Mouse (Mus musculus): ENCODE results near the gene Rap1gap.

Gene Rap1gap

DNA sequence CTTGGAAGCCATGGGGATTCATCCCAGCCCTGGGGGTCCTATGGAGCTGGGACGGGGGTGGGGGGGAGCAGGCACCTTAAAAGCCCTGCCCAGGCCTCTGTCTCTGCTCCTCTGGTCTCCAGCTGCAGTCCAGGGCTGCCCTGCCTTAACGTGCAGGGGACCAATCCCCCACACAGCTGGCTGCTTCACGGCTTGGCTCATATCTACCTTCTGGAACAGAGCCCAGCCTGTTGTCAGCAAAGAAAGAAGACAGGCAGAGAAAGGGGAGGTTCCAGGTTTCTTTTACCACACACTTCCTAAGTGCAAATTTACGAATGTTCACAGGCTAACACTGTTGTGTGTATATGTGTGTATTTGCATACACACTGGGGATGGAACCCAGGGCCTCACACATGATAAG lies 31.4 kb downstream of the Rap1gap start:
- DNase-seq, result no peak

DNA sequence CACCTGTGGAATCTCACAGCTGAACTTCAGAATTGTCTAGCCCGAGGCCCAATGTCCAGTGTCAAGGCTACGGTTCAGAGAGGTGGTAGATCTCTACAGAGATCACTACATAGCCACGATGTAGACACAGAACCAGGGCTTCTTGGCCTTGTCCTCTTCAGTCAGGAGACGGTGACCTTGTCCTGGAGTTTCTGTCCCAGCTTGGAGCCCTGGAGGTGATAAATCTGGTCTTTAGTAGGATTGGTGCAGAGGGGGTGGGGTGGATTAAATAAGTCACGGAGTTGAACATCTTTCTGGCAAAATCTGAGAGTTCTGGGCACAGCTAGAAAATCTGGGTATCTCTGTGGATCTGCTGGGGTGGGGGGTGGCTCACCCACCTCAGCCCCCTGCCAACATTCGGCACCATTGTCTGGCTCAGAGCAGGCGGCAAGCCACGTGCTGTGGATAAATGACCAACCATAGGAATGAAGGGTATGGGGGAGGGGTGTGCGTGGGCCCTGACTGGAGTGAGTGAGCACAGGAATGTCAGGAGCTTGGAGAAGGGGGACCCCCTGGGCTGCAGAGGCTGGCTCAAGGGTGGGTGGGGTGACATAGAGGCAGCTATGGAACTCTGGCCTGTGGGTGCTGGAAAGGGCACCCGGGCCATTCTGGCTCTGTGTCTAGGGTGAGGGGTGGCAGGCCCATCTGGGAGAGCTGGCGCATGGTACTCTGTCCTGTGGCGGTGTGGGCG lies 32.8 kb downstream of the Rap1gap start:
- DNase-seq, result no peak

DNA sequence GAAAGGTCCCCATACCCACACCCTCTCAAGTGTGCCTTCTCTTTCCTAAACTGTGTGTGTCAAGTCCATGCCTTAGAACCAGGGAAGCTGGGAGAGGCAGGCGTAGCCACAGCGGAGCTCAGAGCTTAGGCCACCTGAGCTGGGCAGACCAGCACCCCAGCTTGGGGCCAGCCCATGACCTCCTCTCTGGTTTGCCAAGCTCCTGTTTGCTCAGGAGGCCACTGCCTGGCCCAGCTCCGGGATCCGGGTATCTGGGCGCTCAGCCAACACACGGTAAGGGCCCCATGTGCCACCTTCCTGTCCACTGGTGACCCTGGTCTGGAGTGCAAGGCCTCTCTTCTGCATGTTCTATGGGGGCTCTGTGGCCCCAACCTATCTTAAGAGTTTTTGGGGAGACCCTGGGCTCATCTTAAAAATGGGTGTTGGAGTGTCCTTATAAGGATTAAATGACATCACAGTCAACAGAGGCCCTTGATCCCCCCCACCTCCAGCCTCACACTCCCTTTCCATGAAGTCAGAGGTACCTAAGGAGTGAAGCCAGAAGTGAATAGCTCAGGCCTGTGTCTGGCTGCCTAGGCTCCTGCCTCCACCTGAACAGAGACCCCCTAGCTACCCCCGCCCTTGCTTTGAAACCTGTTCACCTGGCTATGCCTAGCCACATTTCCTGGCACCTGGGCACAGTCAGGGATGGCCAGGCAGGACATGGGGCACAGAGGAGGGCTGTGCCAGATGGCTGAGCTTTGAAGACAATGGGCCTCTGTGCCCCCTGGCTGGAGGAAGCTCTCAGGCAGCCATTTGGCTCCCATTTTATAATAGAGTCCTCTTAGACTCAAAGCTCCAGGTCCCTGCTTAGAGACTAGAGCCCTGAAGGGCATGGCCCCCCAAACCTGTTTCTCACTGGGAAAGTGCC lies 33.8 kb downstream of the Rap1gap start:
- DNase-seq, result peak; percentile 81

DNA sequence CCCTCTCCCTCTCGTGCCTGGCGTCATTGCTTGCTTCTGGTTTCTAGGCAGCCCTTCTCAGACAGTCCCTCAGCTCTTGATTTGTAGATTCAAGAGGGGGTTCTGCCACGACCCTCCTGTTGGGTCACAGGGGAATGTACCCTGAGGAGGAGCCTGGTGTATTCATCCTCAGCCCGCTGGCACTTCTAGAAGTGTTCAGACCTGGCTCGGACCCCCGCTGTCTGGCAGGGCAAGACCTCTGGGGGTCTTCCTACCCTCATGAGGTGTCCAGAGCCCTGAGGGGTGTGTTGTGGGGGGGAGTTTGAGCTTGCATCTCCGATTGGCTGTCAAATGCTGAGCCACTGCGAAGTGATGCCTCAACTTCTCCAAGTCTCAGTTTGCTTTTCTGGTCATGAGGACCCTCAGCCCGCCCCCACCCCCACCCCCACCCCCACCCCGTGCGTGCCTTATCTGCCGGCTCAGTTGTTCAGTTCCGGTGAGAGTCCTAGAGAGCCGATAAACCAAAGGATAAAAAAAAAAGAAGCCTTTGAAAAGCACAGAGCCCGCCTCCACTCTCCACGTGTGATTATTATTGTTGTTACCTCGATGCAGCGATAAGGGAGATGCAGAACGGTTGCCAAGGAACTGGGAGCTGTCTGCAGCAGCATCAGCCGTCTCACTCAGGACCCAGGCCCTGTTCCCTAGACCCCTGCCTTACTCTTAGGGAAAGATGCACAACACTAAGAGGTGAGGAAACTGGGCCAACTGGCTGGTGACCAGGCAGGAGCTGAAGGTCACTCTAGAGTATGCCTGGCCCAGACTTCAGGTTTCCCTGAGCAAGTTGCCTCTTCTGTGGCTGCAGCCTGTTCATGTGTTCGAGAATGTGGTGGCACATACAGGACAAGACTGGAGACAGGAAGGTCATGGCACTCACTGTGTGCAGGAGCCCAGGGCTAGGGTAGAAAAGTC lies 35.0 kb downstream of the Rap1gap start:
- no peak for DNase-seq

DNA sequence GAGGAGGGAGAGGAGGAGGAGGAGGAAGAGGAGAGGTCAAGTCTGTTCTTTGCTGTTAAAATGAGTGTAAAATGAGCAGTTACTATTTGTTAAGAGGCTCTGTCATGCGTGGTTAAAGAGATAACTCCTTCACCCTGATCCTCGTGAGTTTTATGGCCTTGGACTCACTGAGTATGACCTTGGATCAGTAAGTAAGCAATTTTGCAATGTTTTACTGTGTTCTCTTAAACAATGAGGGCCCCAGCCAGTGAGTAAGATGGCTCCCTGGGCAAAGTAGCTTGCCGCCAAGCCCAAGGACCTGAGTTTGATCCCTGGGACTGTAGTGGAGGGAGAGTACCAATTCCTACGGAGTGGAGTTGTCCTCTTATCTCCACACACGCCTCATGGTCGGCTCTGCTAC lies 36.4 kb downstream of the Rap1gap start:
- no peak for DNase-seq

DNA sequence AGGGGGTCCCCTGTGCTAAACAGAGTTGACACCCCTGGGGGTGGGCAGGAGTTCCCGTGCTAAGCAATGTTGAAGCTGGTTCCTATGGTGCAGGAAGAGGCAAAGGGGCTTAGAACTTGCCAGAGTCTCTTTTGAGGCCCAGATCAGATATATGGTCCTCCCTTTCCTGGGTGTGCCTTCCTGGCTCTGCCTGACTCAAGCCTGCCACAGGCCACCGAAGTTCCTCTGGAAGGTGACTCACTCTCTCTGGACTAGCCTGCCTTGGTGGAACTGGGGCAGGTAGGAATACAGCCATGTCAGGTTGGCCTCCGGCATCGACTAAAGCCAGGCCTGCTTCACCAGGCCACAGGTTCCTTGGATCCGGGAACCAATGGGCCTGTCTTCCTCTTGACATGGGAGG lies 38.6 kb downstream of the Rap1gap start:
- no peak for DNase-seq

DNA sequence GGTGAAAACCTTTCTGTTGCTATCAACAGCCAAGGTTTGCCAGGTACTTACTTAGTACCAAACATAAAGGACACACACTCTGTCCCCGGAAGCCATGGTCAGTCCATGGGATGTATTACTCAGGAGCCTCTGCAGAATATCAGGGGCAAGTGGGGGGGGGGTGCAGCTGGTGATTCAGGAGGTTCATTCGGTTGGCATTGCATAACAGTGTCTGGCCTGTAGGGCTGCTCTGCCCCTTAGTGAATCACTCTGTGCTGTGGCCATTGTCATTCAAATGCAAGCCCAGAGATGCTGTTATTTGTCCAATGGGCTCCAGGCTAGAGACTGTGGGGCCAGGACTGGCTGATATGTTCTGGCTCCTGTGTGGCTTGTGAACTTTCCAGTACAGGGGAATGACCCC lies 40.0 kb downstream of the Rap1gap start:
- no peak for DNase-seq

DNA sequence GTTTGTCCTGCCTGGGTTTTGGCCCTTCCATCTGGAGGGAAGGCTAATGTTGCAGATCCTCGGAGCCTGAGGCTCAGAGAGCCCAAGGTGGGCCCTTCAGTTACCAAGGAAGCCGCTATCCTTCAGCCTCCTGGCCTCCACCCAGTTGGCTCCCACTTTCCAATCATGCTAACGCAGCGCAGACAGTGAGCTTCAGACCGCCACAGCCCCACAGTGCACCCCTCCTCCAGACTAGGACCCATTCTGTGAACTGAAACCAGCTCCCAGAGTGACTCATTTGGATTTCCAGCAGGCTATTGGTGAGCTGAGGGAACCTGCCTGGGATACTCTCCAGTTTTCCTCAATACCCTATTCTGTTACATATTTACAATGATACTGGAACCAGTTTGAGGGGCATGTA lies 40.9 kb downstream of the Rap1gap start:
- DNase-seq, result no peak

DNA sequence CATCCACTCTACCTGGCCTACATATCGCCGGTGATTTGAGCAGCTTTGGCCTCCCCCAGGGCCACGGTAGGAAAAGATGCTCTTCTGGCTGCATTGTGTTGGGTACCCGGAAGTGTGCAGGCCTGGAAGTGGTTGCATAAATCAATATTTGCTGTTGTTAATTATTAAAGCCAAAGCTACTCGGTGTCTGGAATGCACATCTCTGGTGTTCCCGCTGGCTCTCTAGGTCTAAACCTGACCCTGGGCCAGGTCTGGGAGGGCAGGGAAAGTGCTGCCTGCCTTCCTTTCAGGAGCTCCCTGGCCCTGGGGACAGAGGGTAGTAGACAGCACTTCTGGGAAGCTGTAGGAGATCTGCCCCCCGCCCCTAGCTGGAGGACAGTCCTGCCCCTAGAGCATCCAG lies 42.0 kb downstream of the Rap1gap start:
- DNase-seq, result no peak

DNA sequence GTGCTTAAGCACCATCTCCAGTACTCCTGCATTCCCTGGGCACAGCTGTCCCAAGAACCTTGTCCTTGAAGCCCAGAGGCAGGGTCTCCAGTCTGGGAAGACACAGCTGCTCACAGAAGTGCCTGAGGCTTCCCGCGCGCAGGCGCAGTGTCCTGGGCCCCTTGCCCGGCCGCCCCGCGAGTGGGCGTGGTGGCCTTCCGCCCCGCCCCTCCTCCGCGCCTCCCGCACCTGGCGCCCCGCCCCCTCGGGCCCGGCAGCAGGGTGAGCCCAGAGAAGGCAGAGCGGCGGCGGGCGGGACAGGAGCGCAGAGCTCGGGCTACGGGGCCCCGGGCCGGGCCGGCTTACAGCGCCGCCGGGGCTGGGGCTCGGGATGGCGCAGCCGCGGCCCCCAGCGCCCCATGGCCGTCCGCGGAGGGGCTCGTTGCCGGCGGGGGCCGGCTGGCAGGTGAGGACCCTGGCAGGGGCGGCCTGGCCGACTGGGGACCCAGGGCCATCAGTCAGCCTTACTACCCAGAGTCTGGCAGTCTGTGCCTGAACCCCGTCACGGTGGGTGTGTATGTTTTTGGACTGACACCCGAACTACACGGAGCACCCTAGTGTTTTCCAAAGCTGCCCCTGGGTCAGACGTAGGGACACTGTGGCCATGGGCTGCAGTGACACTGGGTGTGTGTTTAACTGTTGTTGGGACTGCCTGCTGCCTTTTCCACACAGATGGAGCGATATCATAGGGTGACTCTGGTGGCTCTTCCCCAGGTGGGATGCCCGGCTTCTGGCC lies 42.9 kb downstream of the Rap1gap start:
- peak; percentile 68 for DNase-seq

DNA sequence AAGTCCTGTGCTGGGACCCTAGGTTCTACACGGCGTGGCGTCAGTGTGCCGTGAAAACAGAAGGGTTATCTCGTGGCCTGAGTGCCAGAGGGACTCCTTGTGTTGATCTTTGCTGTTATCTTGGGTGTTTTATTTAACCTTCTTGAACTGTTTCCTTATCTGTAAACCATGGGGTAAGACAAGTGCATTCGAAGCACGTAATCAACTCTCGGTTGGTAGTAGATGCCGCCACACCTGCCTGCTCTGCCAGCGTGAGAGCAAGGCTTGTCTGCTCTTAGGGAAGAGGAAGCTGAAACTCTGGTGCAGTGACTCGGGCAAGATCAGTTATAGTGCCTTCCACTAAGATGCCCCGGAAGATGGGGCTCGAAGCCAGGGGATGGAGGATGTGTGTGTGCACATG lies 48.4 kb downstream of the Rap1gap start:
- no peak for DNase-seq

DNA sequence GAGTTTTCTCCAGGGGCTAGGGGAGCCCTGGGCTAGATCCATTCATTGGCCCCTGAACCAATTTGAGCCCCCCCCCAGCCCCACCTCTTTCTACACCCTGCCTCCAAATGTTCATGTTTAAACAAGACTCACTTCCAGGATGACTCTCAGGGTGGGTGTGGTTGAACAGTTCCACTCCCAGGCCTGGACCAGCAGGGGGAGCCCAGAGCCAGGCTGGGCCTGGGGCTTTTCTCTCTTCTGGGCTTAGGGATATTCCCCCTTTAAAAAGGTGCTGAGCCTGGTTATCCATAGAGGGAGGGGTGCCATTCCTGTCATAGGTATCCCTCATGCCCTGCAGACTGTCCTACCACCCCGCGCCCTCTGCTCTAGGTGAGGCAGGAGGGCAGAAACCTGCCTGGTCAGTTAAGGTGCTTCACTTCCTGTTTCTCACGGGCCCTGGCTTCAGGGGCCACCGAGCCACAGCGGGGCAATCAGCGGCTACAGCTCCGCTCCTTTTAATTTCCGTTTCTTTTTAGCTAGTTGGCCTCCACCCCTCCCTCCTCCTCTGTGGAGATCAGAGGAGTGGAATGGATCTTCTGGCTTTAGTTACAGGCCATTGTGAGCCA lies 49.6 kb downstream of the Rap1gap start:
- no peak for DNase-seq

DNA sequence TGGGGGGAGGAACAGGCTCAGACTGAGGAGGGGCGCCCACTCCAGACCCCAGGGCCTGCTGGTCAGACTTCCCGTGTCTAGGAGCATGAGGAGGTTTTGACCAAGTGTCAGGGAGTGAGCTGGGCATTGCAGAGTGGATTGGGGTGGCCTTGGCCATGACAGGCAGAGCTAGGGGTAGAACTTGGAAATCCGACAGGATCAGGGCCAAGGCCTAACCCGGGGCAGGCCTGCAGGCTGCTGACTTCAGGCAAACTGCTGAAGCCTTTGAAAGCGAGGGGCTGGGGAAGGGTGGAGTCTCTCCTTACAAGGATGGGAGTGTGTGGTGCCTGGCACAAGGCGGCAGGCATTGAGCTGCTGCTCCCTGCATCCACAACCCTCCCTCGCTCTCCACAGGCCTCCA lies 52.5 kb downstream of the Rap1gap start:
- no peak for DNase-seq

DNA sequence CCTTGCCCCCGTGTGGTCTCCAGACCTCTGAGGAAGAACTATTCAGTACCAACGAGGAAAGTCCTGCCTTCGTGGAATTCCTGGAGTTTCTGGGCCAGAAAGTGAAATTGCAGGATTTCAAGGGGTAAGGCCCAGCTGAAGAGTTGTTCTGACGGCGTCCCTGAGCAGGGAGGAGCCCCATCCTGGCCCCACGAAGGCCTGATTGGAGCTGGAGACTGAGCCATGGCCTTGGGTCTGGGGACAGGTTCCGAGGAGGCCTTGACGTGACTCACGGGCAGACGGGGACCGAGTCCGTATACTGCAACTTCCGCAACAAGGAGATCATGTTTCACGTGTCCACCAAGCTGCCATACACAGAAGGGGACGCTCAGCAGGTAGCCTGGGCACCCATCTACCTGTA lies 53.1 kb downstream of the Rap1gap start:
- no peak for DNase-seq

DNA sequence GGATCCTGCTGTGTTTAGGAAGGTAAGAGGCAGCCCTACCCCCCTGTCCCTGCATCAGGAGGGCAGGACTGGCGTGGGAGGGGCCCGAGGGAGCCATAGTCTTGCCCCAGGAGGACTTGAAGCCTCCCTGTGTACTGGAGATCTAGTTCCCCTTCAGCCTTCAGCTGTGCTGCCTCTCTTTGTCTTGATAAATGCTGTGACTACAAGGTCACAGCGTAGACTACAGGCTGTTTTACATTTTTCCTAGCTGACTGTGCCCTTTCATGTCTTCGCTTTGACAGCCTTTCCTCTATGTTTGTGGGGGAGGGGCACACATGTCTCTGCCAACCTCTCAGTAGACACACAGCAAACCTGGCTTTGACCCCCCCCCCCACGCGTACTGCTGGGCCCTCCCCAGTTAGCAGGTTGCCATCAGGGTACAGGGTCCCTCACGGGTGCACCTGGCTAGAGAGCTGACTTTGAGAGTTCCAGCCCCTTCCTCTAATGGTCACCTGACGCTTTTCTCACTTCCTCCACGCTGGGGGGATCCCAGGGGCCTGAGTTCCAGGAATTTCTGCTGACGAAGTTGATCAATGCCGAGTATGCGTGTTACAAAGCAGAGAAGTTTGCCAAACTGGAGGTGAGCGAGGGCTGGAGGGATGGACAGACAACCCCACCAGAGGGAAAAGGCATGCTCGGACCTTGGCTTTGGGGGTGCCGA lies 55.0 kb downstream of the Rap1gap start:
- DNase-seq, result no peak

DNA sequence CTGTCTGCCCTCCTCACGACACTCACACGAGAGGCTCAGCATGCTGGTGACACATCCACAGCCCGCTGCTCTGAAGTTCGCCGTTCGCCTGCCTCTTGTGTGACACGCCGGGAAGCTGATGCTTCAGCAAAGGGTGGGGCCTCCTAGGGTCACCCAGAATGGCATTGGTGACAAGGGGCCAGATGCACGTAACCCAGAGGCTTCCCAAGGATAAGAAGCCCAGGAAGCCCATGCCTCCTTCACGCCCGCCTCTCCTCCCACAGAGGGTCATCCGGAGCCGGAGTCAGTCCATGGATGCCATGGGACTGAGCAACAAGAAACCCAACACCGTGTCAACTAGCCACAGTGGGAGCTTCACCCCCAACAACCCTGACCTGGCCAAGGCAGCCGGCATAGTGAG lies 57.0 kb downstream of the Rap1gap start:
- DNase-seq, result no peak

DNA sequence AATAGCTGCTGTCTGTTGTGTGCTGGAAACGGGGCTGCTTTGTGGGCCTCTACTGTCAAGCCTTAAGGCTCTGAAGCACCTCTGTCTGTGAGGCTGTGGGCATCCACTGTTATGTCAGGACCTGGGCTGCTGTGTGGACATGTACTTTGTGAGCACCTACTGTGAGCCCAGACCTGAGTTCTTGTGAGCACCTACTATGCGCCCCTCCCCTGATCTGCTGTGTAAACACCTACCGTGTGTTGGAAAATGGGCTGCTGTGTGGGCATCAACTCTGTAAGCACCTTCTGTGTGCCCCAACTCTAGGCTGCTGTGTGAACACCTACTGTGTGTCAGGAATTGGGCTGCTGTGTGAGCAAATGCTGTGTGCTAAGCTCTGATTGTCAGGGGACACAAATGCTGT lies 57.7 kb downstream of the Rap1gap start:
- DNase-seq, result no peak

DNA sequence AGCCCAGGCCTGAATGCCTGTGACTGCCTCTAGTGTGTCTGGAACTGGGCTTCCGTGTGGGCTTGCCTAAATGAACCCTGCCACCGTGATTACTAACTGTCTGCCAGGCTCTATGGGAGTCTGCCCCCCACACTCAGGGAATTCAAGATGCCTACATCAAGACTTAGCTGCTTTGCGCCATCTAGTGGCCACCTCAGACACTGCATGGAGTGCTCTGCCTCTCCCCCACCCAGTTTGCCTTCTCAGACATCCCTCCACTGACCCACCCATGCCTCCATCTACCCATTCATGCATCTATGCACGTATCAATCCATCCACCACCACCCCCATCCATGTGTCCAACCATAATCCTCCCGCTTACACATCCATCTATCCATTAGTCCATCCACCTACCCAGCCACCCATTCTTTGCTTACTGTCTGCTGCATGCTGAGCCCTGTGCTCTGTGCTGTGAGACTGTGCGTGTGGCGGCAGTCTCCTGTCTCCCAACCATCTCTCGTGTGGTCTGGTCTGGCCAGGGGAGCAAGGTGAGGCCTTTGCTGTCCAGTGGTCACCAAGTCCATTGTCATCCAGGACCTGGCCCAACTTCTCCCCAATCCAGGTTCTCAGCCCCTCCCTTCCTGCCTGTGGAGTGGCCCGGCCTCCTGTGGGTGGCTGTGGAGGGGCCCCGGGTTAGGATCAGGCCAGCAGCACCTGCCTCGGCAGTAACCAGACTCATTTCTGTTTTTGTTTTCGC lies 58.3 kb downstream of the Rap1gap start:
- peak; percentile 75 for DNase-seq

DNA sequence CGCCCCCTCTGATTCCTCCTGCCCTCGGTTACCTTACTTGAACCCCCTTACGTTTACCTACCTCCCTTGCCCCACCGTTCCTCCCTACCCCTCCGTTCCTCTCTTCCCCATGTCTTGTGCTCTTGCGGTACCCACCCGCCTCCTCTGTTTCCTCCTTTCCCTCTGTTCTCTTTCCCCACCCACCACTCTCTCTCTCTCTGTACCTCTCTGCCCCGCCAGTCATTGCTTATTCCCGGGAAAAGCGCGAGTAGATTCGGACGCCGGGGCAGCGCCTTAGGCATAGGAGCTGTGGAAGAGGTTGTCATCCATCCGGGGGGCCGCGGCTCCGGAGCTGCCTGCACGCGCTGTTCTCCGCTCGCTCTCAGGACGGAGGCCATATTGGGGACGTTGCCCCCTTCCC lies 59.0 kb downstream of the Rap1gap start:
- no peak for DNase-seq

DNA sequence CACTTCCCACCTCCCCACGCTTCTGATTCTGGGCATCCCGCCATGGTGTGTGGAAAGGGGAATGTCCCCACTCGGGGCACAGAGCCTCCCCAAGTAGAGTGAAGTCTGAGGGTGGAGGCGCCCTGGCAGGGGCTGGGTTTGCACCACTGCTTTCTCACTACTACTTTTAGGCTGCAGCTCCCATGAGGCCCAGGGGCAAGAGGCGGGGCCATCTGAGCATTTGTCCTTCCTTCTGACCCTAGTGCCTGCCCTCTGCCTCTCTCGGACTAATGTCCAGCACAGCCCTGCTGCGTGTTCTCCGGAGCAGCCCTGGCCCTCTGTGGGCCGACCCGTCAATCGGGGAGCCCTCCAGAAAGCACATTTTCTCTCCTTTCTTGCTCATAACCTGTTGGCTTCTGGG lies 59.7 kb downstream of the Rap1gap start:
- DNase-seq, result no peak

DNA sequence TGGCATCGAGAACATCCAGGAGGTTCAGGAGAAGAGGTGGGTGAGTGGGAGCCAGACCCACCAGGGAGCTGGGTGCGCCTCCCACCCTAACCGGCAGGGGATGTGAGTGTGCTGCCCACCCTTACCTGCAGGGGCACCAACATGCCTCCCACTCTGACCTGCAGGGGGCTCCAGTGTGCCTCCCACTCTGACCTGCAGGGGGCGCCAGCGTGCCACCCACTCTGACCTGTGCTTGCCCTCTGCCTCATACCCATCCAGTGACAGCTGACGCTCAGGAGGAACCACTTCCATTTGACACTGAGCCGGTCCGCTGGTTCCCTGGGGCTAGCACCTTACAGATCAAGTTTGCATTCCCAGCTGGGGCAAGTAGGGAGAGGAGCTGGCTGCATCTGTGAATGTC lies 60.2 kb downstream of the Rap1gap start:
- DNase-seq, result peak; percentile 61

Measured in cerebellum, adult 11 months (tissue).